8 mouse cellular contexts compared by ENCODE assay signal in the genomic region with DNA sequence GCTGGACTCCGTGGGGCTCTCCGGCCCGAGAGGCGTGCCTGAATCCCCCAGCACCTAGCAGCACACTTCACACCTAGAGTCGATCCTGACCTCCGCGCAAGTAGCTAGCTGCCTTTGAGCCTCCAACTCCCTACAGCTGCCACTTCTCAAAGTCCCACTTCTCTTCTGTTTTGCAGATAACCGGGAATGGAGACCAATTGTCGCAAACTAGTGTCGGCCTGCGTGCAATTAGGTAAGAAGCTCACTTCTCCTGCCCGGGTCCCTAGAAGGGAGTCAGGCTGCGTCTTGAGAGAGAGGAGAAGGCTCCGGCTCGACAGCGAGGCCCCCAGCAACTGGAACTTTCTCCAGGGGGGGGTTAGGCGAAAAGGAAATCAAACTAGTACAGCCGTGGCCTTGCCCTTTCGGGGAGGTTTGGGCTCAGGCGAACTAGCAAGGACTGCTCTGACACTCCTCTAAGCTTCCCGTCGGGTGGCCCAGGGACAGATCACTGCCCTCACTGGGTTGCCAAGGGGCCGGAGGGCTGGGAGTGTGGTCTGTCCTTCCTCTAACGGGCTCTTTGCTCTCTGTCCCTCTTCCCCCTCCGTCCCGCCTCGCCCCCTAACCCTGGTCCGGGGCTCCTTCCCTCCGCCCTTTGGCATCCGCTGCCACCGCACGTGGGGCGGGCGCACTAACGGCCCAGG. TPM values are rescaled to one million over a fixed set of nuclear protein-coding genes. Genes with fewer than 3 reads are reported as not detected.
DNase-seq lines count a peak whose midpoint lies in the region; ATAC-seq and TF ChIP-seq lines count a peak whose summit lies in the region.

No protein-coding gene starts in this region.

- H3K9ac ChIP-seq in lung, embryonic 15.5 days = no peak overlapping the region
- H3K9ac ChIP-seq in forebrain, embryonic 12.5 days = peak overlapping the region; percentile 49
- peak overlapping the region; percentile 21; the same call in 1 of the 2 replicates for H3K9ac ChIP-seq in limb, embryonic 14.5 days (ENCODE audit: low read depth, low read length, severe bottlenecking)
- no peak overlapping the region for H3K9ac ChIP-seq in stomach, embryonic 15.5 days

- H3K4me1 ChIP-seq in lung, embryonic 15.5 days = peaks cover 27% of the 10 kb centered on the region
- peaks cover 32% of the 10 kb centered on the region for H3K4me1 ChIP-seq in forebrain, embryonic 12.5 days
- peaks cover 11% of the 10 kb centered on the region; the same call in 1 of the 2 replicates for H3K4me1 ChIP-seq in limb, embryonic 14.5 days (ENCODE audit: control insufficient read depth, insufficient read depth, low read length)
- peaks cover 22% of the 10 kb centered on the region for H3K4me1 ChIP-seq in stomach, embryonic 15.5 days

- no peaks in the 10 kb centered on the region; the same call in 1 of the 2 replicates for H3K9me3 ChIP-seq in lung, embryonic 15.5 days
- H3K9me3 ChIP-seq in forebrain, embryonic 12.5 days = no peaks in the 10 kb centered on the region
- H3K9me3 ChIP-seq in limb, embryonic 14.5 days (ENCODE audit: control insufficient read depth, low read length) = no peaks in the 10 kb centered on the region
- no peaks in the 10 kb centered on the region for H3K9me3 ChIP-seq in stomach, embryonic 15.5 days

- peak; percentile 17; the same call in 1 of the 2 replicates for ATAC-seq in lung, embryonic 15.5 days (ENCODE audit: borderline replicate concordance, extremely low read depth, low FRiP score, low TSS enrichment)
- peak; percentile 12 for ATAC-seq in forebrain, embryonic 12.5 days (ENCODE audit: low FRiP score)
- ATAC-seq in limb, embryonic 14.5 days (ENCODE audit: low FRiP score, low read depth) = no peak
- ATAC-seq in stomach, embryonic 15.5 days (ENCODE audit: insufficient read depth, low FRiP score, low read depth) = no peak

- 3% methylated on average over 35 of the region's 35 CpGs for WGBS in lung, embryonic 15.5 days
- WGBS in forebrain, embryonic 12.5 days = under 1% methylated on average over 35 of the region's 35 CpGs
- WGBS in limb, embryonic 14.5 days = 3% methylated on average over 31 of the region's 35 CpGs
- 8% methylated on average over 35 of the region's 35 CpGs for WGBS in stomach, embryonic 15.5 days

- no peak overlapping the region for H3K27ac ChIP-seq in lung, embryonic 15.5 days
- H3K27ac ChIP-seq in forebrain, embryonic 12.5 days = no peak overlapping the region
- no peak overlapping the region for H3K27ac ChIP-seq in limb, embryonic 14.5 days (replicated peaks; ENCODE audit: low read depth, low read length)
- H3K27ac ChIP-seq in stomach, embryonic 15.5 days = no peak overlapping the region

- H3K36me3 ChIP-seq in lung, embryonic 15.5 days = no peaks in the 10 kb centered on the region
- H3K36me3 ChIP-seq in forebrain, embryonic 12.5 days (replicated peaks) = no peaks in the 10 kb centered on the region
- no peaks in the 10 kb centered on the region for H3K36me3 ChIP-seq in limb, embryonic 14.5 days (ENCODE audit: control insufficient read depth, insufficient read depth, low read length)
- no peaks in the 10 kb centered on the region for H3K36me3 ChIP-seq in stomach, embryonic 15.5 days

- peak overlapping the region; percentile 81 for H3K4me2 ChIP-seq in lung, embryonic 15.5 days
- peak overlapping the region; percentile 70 for H3K4me2 ChIP-seq in forebrain, embryonic 12.5 days
- H3K4me2 ChIP-seq in limb, embryonic 14.5 days (replicated peaks; ENCODE audit: low read depth, low read length, severe bottlenecking) = peak overlapping the region; percentile 78
- H3K4me2 ChIP-seq in stomach, embryonic 15.5 days = peak overlapping the region; percentile 89

- no peak for DNase-seq in lung, postnatal 4 days
- no peak for DNase-seq in limb, embryonic 14.5 days (ENCODE audit: low spot score)
- no peak for DNase-seq in gastrocnemius, adult 18-20 months (ENCODE audit: low spot score)
- DNase-seq in frontal cortex, postnatal 10 days (ENCODE audit: low spot score in 2 of 2) = no peak
- DNase-seq in B cell, adult 2 months = no peak

- H3K27me3 ChIP-seq in lung, embryonic 15.5 days = peaks cover 96% of the 10 kb centered on the region
- H3K27me3 ChIP-seq in forebrain, embryonic 12.5 days = peaks cover 89% of the 10 kb centered on the region
- peaks cover 96% of the 10 kb centered on the region for H3K27me3 ChIP-seq in limb, embryonic 14.5 days (ENCODE audit: control insufficient read depth, insufficient read depth, low read length)
- H3K27me3 ChIP-seq in stomach, embryonic 15.5 days (replicated peaks) = peaks cover 82% of the 10 kb centered on the region

- no peak for TF ChIP-seq POLR2A in limb, embryonic 14.5 days (IDR thresholded peaks at IDR 0.05; ENCODE audit: borderline replicate concordance, extremely low read depth, insufficient read depth, insufficient read length)

- peak overlapping the region; percentile 40 for H3K4me3 ChIP-seq in lung, embryonic 15.5 days
- peak overlapping the region; percentile 43 for H3K4me3 ChIP-seq in forebrain, embryonic 12.5 days (replicated peaks)
- H3K4me3 ChIP-seq in limb, embryonic 14.5 days (replicated peaks; ENCODE audit: low read length) = peak overlapping the region; percentile 42
- H3K4me3 ChIP-seq in stomach, embryonic 15.5 days (replicated peaks) = peak overlapping the region; percentile 43

RNA-seq across cellular contexts. Expression of a gene that starts 4.2 kb away (rescaled TPM):
- polyA plus RNA-seq in lung, embryonic 15.5 days (2015; fragmentation: Nextera tagmentation; extraction: Ambion mirVana) = 3.0 and 6.3 TPM in 2 replicates
- polyA plus RNA-seq in forebrain, embryonic 12.5 days (2016; fragmentation: Nextera tagmentation; extraction: Ambion mirVana) = 15.9 and 28.3 TPM in 2 replicates
- 13.3 and 16.0 TPM in 2 replicates for polyA plus RNA-seq in limb, embryonic 14.5 days (2012; rRNA removed)
- polyA plus RNA-seq in limb, embryonic 14.5 days (2014; fragmentation: Nextera tagmentation; extraction: Ambion mirVana) = 11.9 and 12.2 TPM in 2 replicates
- 16.5 and 23.8 TPM in 2 replicates for polyA plus RNA-seq in stomach, embryonic 15.5 days (2015; fragmentation: Nextera tagmentation; extraction: Ambion mirVana)
- total RNA-seq in gastrocnemius, adult 18-20 months (2021) = 10 to 100 TPM in 1 of 2 experiments, 1 to 10 TPM in 1; 5.4 to 13.3 TPM

Comparison
In these comparisons a context has a peak if more than half of its experiments do, and no peak if none do; other contexts are left out.
1. ATAC-seq: peak in lung, embryonic 15.5 days (single experiment) and forebrain, embryonic 12.5 days (single experiment); none in limb, embryonic 14.5 days (single experiment) and stomach, embryonic 15.5 days (single experiment).
2. H3K9ac ChIP-seq: peak in forebrain, embryonic 12.5 days (single experiment) and limb, embryonic 14.5 days (single experiment); none in lung, embryonic 15.5 days (single experiment) and stomach, embryonic 15.5 days (single experiment).
3. Peak in every context shown above with its lines, with median percentiles within 50 percentile points of each other: H3K4me2 ChIP-seq and H3K4me3 ChIP-seq.